Mouse (Mus musculus) forebrain, postnatal 0 days (tissue): ENCODE measurements around the gene Cggbp1. TPM values are rescaled to one million over a fixed set of nuclear protein-coding genes. Genes with fewer than 3 reads are reported as not detected.

Source experiments
- ATAC-seq: fragments of 200-750 bp; cut with Nextera tagmentation; 2 replicates; pipeline ENCODE4 v1.8.0; 2017; ENCODE audit warnings: mild to moderate bottlenecking, moderate library complexity
- DNase-seq: peaks from one replicate; pipeline ENCODE4 v3.0.0-alpha.2; 2015
- H3K27ac ChIP-seq: fragments of 300-500 bp; sonication (generic); 2 replicates; pipeline ENCODE4 v1.5.1; 2014; ENCODE audit warnings: low read depth, mild to moderate bottlenecking, antibody characterized with exemption, low read length, moderate library complexity, mixed read lengths
- H3K27me3 ChIP-seq: fragments of 300-500 bp; sonication (generic); 2 replicates; pipeline ENCODE4 v1.6.1; 2014; ENCODE audit warnings: mild to moderate bottlenecking, low read length, mixed read lengths; ENCODE audit not compliant: insufficient read depth
- H3K36me3 ChIP-seq: fragments of 300-500 bp; sonication (generic); 2 replicates; pipeline ENCODE4 v1.6.1; 2014; ENCODE audit warnings: mild to moderate bottlenecking, moderate library complexity; ENCODE audit not compliant: insufficient read depth
- H3K4me1 ChIP-seq: fragments of 300-500 bp; sonication (generic); 2 replicates; pipeline ENCODE4 v1.6.1; 2014; ENCODE audit warnings: antibody characterized with exemption; ENCODE audit not compliant: insufficient read depth
- H3K4me2 ChIP-seq: fragments of 300-500 bp; sonication (generic); 2 replicates; pipeline ENCODE4 v1.6.1; 2014; ENCODE audit warnings: low read depth, mild to moderate bottlenecking, moderate library complexity
- H3K4me3 ChIP-seq: fragments of 300-500 bp; sonication (generic); 2 replicates; pipeline ENCODE4 v1.5.1; 2014; ENCODE audit warnings: low read depth, low read length, mixed read lengths
- H3K9ac ChIP-seq: fragments of 300-500 bp; sonication (generic); 2 replicates; pipeline ENCODE4 v1.6.1; 2014; ENCODE audit warnings: mild to moderate bottlenecking
- H3K9me3 ChIP-seq: fragments of 300-500 bp; sonication (generic); 2 replicates; pipeline ENCODE4 v1.6.1; 2016; ENCODE audit warnings: low read length
- CTCF ChIP-seq: sonication (generic); IDR thresholded peaks from 2 replicates; pipeline ENCODE4 v1.5.1; 2016; ENCODE audit warnings: antibody characterized with exemption, control low read depth, low read depth
- WGBS: fragments of 180-500 bp; shearing (Covaris S2); extraction: QIAGEN DNeasy Blood & Tissue Kit; methylation state at CpG from one replicate; pipeline ENCODE4 v1.1.7; 2014; 5-methylcytosine and 5-hydroxymethylcytosine counted together
- polyA plus RNA-seq: library from polyadenylated mRNA; unstranded; fragments of >200 nt; fragmentation: Nextera tagmentation; extraction: Ambion mirVana; gene quantifications from 2 replicates; pipeline ENCODE4 v1.2.1, GENCODE M21; 2015
- total RNA-seq: library from RNA; depleted of rRNA; stranded (reverse); fragments of >200 nt; gene quantifications from 2 replicates; pipeline ENCODE4 v1.2.3, GENCODE M21; 2014

Gene Cggbp1
- total and polyA plus RNA-seq, 2 experiments from 2014 or later, result 50.9 to 82.9 TPM

DNA sequence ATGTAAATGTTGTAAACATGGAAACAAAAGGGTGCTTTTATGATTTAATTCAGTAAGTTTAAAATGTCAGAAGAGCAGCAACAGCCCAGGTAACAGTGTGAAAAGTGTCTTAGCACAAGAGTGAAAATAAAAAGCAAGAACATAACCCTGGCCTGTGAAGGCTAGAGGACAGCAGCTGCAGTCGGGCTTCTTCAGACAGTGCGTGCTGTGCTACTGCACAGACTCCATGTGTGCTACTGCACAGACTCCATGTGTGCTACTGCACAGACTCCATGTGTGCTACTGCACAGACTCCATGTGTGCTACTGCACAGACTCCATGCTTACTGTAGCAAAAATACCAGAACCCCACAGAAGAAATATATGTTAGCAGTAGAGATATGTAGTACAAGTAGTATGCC lies 15.1 kb upstream of the Cggbp1 start:
- no peak for DNase-seq
- Histone ChIP-seq H3K4me3 (no peak overlapping the region), H3K4me1 (no peaks in the 10 kb centered on the region), H3K9me3 (no peaks in the 10 kb centered on the region), H3K36me3 (no peaks in the 10 kb centered on the region), H3K27ac (no peak overlapping the region), H3K9ac (no peak overlapping the region), H3K4me2 (no peak overlapping the region), H3K27me3 (no peaks in the 10 kb centered on the region)
- 75% methylated on average over 2 of the region's 2 CpGs for WGBS
- ATAC-seq, result no peak
- TF ChIP-seq CTCF, result no peak

GRCm38 (mm10) chr16:64841481-64842373 lies 10.1 kb upstream of the Cggbp1 start:
- ATAC-seq (no peak), DNase-seq (no peak)
- Histone ChIP-seq H3K36me3 (no peaks in the 10 kb centered on the region), H3K4me1 (no peaks in the 10 kb centered on the region), H3K27me3 (no peaks in the 10 kb centered on the region), H3K27ac (no peak overlapping the region), H3K4me2 (no peak overlapping the region), H3K9ac (no peak overlapping the region), H3K4me3 (no peak overlapping the region), H3K9me3 (no peaks in the 10 kb centered on the region)
- TF ChIP-seq CTCF, result no peak
- 88% methylated on average over 5 of the region's 5 CpGs for WGBS

DNA sequence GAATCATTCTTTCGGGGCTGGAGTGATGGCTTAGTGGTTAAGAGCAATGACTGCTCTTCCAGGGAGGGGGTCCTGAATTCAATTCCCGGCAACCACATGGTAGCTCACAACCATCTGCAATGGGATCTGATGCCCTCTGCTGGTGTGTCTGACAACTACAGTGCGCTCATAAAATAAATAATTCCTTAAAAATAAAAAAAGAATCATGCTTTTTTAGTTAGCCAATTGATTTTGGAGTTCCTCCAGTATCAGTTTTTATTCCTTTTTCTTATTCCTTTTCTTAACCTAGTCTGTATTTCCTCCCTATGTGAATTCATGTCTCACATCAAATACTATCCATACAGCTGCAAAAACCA lies 9.4 kb upstream of the Cggbp1 start:
- Histone ChIP-seq H3K27ac (no peak overlapping the region), H3K27me3 (no peaks in the 10 kb centered on the region), H3K4me2 (no peak overlapping the region), H3K9me3 (no peaks in the 10 kb centered on the region), H3K4me3 (no peak overlapping the region), H3K9ac (no peak overlapping the region), H3K36me3 (no peaks in the 10 kb centered on the region), H3K4me1 (no peaks in the 10 kb centered on the region)
- no peak for ATAC-seq
- TF ChIP-seq CTCF, result 0 out of 2 replicates have a peak, but pooled peaks have one; percentile 11
- whole genome bisulfite sequencing, result 95% methylated on average over 3 of the region's 3 CpGs
- no peak for DNase-seq

DNA sequence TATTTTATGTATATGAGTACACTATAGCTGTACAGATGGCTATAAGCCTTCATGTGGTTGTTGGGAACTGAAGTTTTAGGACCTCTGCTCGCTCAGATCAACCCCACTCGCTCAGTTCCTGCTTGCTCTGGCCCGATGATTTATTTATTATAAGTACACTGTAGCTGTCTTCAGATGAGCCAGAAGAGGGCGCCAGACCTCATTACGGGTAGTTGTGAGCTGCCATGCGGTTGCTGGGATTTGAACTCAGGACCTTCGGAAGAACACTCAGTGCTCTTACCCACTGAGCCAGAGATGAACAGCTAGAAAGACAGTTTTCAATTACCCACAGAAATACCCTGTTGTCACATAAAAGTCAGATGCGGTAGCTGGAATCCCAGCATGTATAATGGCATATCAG lies 5.8 kb upstream of the Cggbp1 start:
- no peaks in the 10 kb centered on the region for H3K36me3 ChIP-seq
- no peaks in the 10 kb centered on the region for H3K27me3 ChIP-seq
- peak; percentile 25; the same call in 1 of the 2 replicates for TF ChIP-seq CTCF
- ATAC-seq (no peak), DNase-seq (no peak)
- no peaks in the 10 kb centered on the region for H3K9me3 ChIP-seq
- no peak overlapping the region for H3K27ac ChIP-seq
- WGBS, result 88% methylated on average over 8 of the region's 8 CpGs
- no peak overlapping the region for H3K4me3 ChIP-seq
- no peaks in the 10 kb centered on the region for H3K4me1 ChIP-seq
- H3K9ac ChIP-seq, result no peak overlapping the region
- no peak overlapping the region for H3K4me2 ChIP-seq

GRCm38 (mm10) chr16:64850287-64851084 lies 1.3 kb upstream of the Cggbp1 start:
- H3K9ac ChIP-seq, result peak overlapping the region; percentile 85
- 4% methylated on average over 16 of the region's 16 CpGs for WGBS
- H3K27ac ChIP-seq, result peak overlapping the region; percentile 96; the same call in 1 of the 2 replicates
- peaks cover 14% of the 10 kb centered on the region for H3K4me1 ChIP-seq
- peaks cover 2% of the 10 kb centered on the region for H3K36me3 ChIP-seq
- ATAC-seq (no peak), DNase-seq (peak; percentile 16)
- TF ChIP-seq CTCF, result no peak
- peak overlapping the region; percentile 96 for H3K4me3 ChIP-seq
- H3K4me2 ChIP-seq, result peak overlapping the region; percentile 95
- H3K27me3 ChIP-seq, result no peaks in the 10 kb centered on the region
- H3K9me3 ChIP-seq, result no peaks in the 10 kb centered on the region

DNA sequence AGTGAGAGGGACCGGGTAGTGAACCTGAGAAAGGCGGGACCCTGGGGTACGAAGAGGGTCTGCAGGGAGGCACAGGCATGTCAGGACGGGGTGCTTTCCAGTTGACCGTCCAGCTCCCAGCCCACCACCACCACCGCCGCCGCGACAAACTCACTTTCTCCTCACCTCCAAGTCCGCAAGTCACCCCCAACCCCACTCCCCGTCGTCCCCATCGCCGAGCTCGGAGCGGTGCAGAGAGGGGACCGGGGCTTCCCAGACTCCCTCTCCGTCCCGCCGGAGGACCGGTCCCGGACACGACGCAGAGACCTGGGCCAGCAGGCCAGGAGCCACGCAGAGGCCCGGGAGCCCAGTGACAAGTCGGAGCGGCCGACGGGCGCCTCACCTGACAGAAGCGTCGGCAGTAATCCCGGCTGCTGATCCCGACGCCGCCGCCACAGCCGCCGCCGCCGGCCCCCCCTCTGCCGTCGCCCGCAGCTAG lies 672 bp upstream of the Cggbp1 start:
- TF ChIP-seq CTCF, result no peak
- H3K4me2 ChIP-seq, result peak overlapping the region; percentile 95
- H3K27me3 ChIP-seq, result no peaks in the 10 kb centered on the region
- peak overlapping the region; percentile 96 for H3K4me3 ChIP-seq
- no peaks in the 10 kb centered on the region for H3K9me3 ChIP-seq
- peaks cover 14% of the 10 kb centered on the region for H3K4me1 ChIP-seq
- WGBS, result 0% methylated on average over 37 of the region's 45 CpGs
- ATAC-seq, result peak; percentile 48; the same call in 1 of the 2 replicates
- peak overlapping the region; percentile 85 for H3K9ac ChIP-seq
- DNase-seq, result no peak
- H3K27ac ChIP-seq, result peak overlapping the region; percentile 96
- peaks cover 7% of the 10 kb centered on the region for H3K36me3 ChIP-seq

DNA sequence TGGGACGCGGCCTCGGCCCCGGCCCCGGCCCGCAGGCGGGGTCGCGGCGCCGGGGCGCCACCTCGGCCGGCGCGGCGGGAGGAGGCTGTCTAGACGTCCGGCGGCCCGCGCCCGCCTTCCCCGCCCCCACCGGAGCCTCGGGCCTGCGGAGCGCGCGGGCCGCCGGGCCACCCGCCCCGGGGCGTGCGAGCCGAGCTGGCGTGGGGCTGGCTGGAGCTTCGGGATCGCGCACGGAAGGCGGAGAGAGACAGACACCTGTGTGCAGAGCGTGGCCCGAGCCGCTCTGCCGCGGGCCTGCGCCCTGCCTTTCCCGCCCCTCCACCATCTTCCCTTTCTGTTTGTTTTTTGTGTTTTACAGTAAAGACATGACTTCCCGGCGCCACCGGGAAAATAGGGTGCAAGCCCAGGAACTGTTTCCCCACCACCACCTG lies 660 bp downstream of the Cggbp1 start:
- TF ChIP-seq CTCF, result no peak
- H3K27ac ChIP-seq, result peak overlapping the region; percentile 95
- H3K4me3 ChIP-seq, result peak overlapping the region; percentile 96
- DNase-seq (peak; percentile 21), ATAC-seq (no peak)
- peaks cover 14% of the 10 kb centered on the region for H3K4me1 ChIP-seq
- peak overlapping the region; percentile 67 for H3K4me2 ChIP-seq
- H3K9ac ChIP-seq, result peak overlapping the region; percentile 85
- no peaks in the 10 kb centered on the region for H3K27me3 ChIP-seq
- no peaks in the 10 kb centered on the region for H3K9me3 ChIP-seq
- peaks cover 11% of the 10 kb centered on the region for H3K36me3 ChIP-seq
- under 1% methylated on average over 36 of the region's 53 CpGs for WGBS
